Mouse (Mus musculus): ENCODE data around the gene Hip1r.

The Hip1r gene

DNA sequence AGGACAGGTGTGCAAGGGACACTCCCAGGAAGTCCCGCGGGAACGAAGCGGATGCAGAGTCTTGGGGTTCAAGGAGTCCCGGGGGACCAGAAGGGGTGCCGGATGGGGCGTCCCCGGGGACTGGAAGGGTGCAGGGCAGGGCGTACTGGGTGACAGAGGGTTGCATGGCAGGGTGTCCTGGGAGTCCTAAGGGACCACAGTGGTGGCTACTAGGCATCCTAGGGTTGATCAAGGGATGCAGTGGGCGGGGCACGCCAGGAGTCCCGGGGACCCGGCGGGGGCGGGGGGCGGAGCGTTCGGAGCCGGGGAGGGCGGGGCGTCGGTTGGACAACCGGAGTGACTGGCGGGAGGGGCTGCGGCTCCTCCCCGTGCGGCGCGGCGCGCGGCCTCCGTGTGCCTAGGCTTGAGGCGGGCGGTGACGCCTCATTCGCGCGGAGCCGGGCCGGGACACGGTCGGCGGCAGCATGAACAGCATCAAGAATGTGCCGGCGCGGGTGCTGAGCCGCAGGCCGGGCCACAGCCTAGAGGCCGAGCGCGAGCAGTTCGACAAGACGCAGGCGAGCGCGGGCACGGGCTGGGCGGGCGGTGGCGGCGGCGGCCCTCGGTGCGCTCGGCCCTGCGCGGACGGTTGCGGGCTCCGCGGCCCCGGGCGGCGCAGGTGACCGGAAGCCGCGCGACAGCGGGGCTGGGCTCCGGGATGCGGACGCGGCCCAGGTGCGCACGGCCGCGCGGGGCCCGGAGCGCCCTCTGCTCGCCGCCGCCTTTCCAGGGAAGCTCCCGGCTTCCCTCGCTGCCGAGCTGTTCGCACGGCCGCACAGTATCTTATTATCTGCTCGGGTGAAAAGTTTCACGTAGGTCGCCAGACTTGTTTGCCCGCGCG is at the start of gene Hip1r:
TSS of gene Hip1r (plus strand) at position 330 of the 880 bp plus-strand sequence.
- peak; percentile 83 for DNase-seq (ENCODE audit: low spot score)

GRCm38 (mm10) chr5:123927118-123927517 is 46.3 kb upstream of the Hip1r start, which contains the start of gene Gm43518:
Gm43518 (plus strand) TSS chr5:123927418.
- DNase-seq (ENCODE audit: low spot score), result no peak

DNA sequence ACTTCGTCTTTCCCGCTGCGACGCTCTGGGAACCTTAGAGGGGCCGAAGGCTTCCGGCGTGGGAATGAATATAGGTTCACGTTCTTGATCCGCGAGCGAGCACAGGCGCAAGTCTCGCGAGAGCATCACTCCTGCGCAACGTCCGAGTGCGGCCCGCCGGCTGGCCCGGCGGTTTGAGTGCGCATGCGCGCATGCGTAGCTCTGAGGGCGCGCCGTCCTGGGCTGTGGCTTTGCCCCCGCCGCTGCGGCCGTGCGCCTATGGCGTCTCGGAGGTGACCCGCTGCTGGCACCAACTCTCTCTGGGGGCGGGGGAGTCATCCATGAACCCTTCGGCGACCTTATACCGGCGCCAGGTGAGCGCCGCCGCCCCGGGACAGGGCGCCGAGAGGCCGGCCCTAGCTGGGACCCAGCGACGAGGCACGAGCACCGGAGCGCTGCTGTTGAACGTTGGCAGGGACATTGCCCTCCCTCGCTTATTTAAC is 42.9 kb upstream of the Hip1r start, which contains the start of gene Ccdc62:
TSS of gene Ccdc62 (plus strand) at position 172 of the 482 bp plus-strand sequence.
- DNase-seq (ENCODE audit: low spot score), result peak; percentile 91

- DNase-seq (ENCODE audit: low spot score), result no peak
These were observed 42.3 kb upstream of the Hip1r start for GRCm38 (mm10) chr5:123931131-123931530.

DNA sequence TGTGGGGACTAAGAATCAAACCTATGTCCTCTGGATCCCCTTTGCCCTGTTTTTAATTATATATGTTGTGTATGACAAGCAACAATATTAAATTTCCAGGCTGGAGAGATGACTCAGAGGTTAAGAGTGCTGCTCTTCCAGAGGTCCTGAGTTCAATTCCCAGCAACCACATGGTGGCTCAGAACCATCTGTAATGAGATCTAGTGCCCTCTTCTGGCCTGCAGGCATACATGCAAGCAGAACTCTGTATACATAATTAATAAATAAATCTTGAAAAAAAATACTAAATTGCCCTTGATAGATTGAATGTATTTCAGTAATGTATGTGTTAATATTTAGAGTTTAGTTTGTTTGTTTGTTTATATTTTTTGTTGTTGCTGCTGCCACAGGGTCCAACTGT is 40.5 kb upstream of the Hip1r start:
- no peak for DNase-seq (ENCODE audit: low spot score)

DNA sequence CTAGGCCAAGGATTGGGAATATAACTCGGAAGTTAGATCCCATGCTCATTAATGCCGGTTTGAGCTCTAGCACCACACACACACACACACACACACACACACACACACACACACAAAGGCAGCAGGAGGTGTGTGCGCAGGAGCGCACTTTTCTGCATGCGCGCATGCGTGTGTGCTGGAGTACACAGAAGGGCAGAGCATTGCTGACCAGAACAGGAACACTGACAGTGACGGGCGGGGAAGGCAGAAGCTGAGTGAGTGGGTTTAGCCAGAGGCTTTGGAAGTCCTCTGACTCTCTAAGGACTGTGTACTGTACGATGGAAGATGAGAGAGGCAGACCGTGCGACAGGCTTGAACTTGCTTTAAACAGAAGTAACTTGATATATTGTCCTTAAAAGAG is 39.9 kb upstream of the Hip1r start:
- peak; percentile 12 for DNase-seq (ENCODE audit: low spot score)

GRCm38 (mm10) chr5:123933957-123934591 is 39.4 kb upstream of the Hip1r start:
- DNase-seq (ENCODE audit: low spot score), result peak; percentile 74

GRCm38 (mm10) chr5:123935931-123936330 is 37.5 kb upstream of the Hip1r start:
- no peak for DNase-seq (ENCODE audit: low spot score)

- no peak for DNase-seq (ENCODE audit: low spot score)
These were observed 34.9 kb upstream of the Hip1r start for GRCm38 (mm10) chr5:123938479-123938878.

- no peak for DNase-seq (ENCODE audit: low spot score)
These were observed 26.9 kb upstream of the Hip1r start for GRCm38 (mm10) chr5:123946546-123946945.

- no peak for DNase-seq (ENCODE audit: low spot score)
These were observed 26.2 kb upstream of the Hip1r start for GRCm38 (mm10) chr5:123947041-123947761.

DNA sequence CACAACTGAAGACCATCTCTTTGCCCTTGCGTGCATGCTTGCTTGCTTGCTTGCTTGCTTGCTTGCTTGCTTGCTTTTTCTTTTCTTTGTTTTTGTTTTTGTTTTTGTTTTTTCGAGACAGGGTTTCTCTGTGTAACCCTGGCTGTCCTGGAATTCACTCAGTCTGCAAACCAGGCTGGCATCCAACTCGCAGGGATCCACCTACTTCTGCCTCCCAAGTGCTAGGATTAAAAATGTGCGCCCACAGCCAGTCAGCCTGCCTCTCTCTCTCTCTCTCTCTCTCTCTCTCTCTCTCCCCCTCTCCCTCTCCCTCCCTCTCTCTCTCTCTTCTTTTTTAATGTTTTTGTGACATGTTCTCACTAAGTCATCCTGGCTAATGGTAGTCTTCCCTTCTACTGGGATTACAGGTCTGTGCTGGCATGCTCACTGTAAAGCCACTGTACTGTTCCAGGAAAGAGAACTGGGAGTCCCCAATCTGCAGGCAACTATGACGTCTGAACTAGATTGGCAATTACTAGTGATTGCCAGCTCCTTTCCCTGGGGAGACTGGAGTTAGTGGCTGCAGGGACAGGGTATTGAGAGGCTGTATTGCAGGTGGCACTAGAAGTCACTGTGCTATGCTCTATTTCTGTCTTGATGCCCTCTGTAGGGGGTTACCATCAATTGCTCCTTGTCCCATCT is 20.9 kb upstream of the Hip1r start:
- DNase-seq (ENCODE audit: low spot score), result no peak

- DNase-seq (ENCODE audit: low spot score), result no peak
These were observed 16.2 kb upstream of the Hip1r start for GRCm38 (mm10) chr5:123957213-123957612.

- no peak for DNase-seq (ENCODE audit: low spot score)
These were observed 14.4 kb upstream of the Hip1r start for GRCm38 (mm10) chr5:123959018-123959417.

- DNase-seq (ENCODE audit: low spot score), result no peak
These were observed 13.3 kb upstream of the Hip1r start for GRCm38 (mm10) chr5:123960129-123960528.

DNA sequence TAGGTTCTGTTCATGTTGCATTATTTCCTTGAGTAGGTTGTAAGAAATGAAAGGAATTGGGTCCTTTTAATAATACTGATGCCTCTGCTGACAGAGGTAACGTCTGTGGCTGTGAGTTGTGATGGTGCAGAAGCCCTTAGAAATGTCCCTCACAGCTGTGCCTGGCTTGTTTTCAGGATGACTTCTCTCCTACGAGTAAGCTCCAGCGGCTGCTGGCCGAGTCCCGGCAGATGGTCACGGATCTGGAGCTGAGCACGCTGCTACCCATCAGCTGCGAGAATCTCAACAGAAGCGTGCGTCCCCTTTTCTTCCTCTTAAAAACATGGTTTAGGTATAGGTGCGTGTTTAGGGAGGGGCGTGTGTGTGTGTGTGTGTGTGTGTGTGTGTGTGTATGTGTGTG is 12.4 kb upstream of the Hip1r start:
- DNase-seq (ENCODE audit: low spot score), result no peak

GRCm38 (mm10) chr5:123964208-123964607 is 9.2 kb upstream of the Hip1r start:
- no peak for DNase-seq (ENCODE audit: low spot score)

DNA sequence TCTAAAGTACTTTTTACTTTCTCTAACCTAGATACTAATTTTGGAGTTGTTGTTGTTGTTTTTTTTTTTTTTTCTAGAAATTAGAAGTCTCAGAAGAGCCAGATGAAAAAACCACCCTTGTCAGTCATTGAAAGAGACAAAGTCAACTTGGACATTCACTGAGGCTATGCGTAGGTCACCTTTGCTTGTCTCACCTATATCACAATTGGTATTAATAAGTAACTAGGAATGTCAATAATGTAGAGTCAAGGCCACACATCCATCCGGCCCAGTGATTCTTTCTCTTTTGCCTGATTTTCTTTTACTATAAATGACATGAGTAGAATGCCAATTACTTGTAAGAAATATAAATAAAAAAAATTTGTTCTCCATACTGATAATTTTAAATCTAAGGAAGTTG is 6.7 kb upstream of the Hip1r start:
- DNase-seq (ENCODE audit: low spot score), result no peak

DNA sequence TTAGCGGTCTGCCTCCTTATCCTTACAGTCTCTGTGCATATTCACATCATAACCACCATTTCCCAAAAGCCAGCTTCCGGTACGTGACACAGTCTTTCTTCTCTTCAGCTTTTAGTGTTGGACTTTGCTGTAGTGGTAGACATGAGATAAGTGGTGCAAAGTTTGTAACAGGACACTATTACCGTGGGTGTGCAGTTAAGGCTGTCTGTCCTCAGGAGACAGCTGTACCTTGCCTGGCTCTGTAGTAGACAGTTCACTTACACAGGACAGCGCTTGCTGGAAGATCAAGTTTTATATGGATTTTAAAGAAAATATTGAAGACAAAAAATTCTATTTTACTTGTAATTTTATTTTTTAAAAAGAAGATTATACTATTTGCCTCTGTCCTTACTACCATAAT is 5.0 kb upstream of the Hip1r start:
- DNase-seq (ENCODE audit: low spot score), result no peak

GRCm38 (mm10) chr5:123969216-123969615 is 4.2 kb upstream of the Hip1r start:
- DNase-seq (ENCODE audit: low spot score), result no peak

DNA sequence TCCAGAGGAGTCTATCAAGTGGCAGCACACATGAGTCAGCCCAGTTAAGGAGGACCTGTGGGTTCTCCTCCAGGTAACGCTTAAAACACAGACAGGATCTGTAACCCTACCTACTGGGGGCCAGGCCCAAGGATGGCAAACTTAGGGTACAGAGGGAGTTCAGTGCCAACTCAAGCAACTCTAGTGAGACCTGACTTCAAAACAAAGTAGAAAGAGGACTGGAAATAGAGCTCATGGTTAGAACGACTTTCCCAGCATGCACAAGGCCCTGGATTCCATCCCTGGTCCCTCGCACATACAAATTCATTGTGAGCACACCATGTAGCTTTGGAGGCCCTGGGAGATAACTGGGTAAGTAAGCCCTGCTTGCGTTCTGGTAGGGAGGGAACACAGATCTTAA is 2.9 kb upstream of the Hip1r start:
- no peak for DNase-seq (ENCODE audit: low spot score)

GRCm38 (mm10) chr5:123972453-123972852 is 975 bp upstream of the Hip1r start:
- no peak for DNase-seq (ENCODE audit: low spot score)

Measured in yolk sac, embryonic 10.5 days (tissue).